11 mouse cellular contexts compared by ENCODE assay signal in the genomic region with DNA sequence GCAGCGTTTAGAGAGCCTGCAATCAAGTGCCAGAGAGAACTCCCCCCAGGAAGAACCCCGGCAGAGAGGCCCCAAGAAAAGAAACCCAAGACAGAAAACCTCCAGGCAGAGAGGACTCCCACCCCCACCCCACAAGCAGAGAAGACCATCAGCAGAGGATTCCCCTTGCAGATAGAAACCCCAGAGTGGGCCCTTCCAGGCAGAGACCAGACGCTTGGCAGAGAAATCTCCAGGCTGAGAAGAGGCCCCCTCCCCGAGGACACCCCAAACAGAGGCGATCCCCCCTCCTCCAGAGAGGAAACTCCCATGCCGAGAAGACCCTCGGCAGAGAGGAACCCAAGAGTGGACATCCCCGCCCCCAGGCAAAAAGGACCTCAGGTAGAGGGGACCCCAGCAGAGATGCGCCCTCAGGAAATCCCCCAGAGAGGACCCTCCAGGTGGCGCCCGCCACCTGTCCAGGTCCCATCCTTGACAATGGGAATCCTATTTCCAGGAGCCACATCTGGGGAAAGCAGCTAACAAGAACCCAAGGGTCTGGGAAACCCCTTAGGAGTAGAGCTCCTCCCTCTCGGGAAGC. TPM values are rescaled to one million over a fixed set of nuclear protein-coding genes. Genes with fewer than 3 reads are reported as not detected.
DNase-seq lines count a peak whose midpoint lies in the region; ATAC-seq and TF ChIP-seq lines count a peak whose summit lies in the region.
"Had no signal": no experiment of that assay in that cellular context is flagged by ENCODE, and none has a peak within 500 bp of the region (broad histone marks: within the 10 kb centered on the region; RNA-seq: fewer than 3 reads in every experiment).

No protein-coding gene starts in this region.

- no peak for DNase-seq in heart, postnatal 4 days
- peak; percentile 25 for DNase-seq in brain, embryonic 14.5 days (ENCODE audit: low read depth)
- DNase-seq in forebrain, postnatal 0 days = no peak
- DNase-seq in liver, postnatal 0 days = no peak
- no peak for DNase-seq in frontal cortex, postnatal 14 days (ENCODE audit: low spot score in 2 of 2)
- no peak for DNase-seq in ovary, adult 18-20 months (ENCODE audit: low spot score)
- DNase-seq: adrenal gland, adult 8-10 months; B cell, adult 2 months; kidney, adult 2 months had no signal

- H3K27me3 ChIP-seq in heart, embryonic 11.5 days (ENCODE audit: control insufficient read depth, insufficient read depth, low read length) = peaks cover 46% of the 10 kb centered on the region
- H3K27me3 ChIP-seq in forebrain, postnatal 0 days (ENCODE audit: insufficient read depth, low read length) = no peaks in the 10 kb centered on the region
- peaks cover 26% of the 10 kb centered on the region for H3K27me3 ChIP-seq in liver, postnatal 0 days (ENCODE audit: insufficient read depth, low read length)

- TF ChIP-seq EP300 in liver, postnatal 0 days (IDR thresholded peaks at IDR 0.05; ENCODE audit: low read depth) = no peak

- H3K9ac ChIP-seq in heart, embryonic 11.5 days (ENCODE audit: low read depth, low read length) = no peak overlapping the region
- peak overlapping the region; percentile 76 for H3K9ac ChIP-seq in forebrain, postnatal 0 days
- no peak overlapping the region for H3K9ac ChIP-seq in liver, postnatal 0 days (replicated peaks)

- TF ChIP-seq CTCF in brain, embryonic 14.5 days (IDR thresholded peaks at IDR 0.05; ENCODE audit: borderline replicate concordance, extremely low read depth, insufficient read depth, insufficient read length) = no peak
- TF ChIP-seq CTCF in forebrain, postnatal 0 days (IDR thresholded peaks at IDR 0.05; ENCODE audit: low read depth) = no peak
- TF ChIP-seq CTCF in liver, postnatal 0 days (IDR thresholded peaks at IDR 0.05; ENCODE audit: low read depth) = no peak

- no peaks in the 10 kb centered on the region for H3K4me1 ChIP-seq in heart, embryonic 11.5 days (ENCODE audit: control insufficient read depth, insufficient read depth, low read length)
- H3K4me1 ChIP-seq in forebrain, postnatal 0 days (ENCODE audit: insufficient read depth) = peaks cover 12% of the 10 kb centered on the region
- peaks cover 7% of the 10 kb centered on the region; the same call in 1 of the 2 replicates for H3K4me1 ChIP-seq in liver, postnatal 0 days (ENCODE audit: insufficient read depth)

- H3K9me3 ChIP-seq in heart, embryonic 11.5 days (replicated peaks; ENCODE audit: control insufficient read depth, low read length) = no peaks in the 10 kb centered on the region
- no peaks in the 10 kb centered on the region for H3K9me3 ChIP-seq in forebrain, postnatal 0 days (ENCODE audit: low read length)
- no peaks in the 10 kb centered on the region for H3K9me3 ChIP-seq in liver, postnatal 0 days (ENCODE audit: low read length)

- H3K4me2 ChIP-seq in heart, embryonic 11.5 days = peak overlapping the region; percentile 73
- H3K4me2 ChIP-seq in forebrain, postnatal 0 days (ENCODE audit: low read depth) = peak overlapping the region; percentile 65
- peak overlapping the region; percentile 62 for H3K4me2 ChIP-seq in liver, postnatal 0 days (ENCODE audit: low read depth, low read length)

- 8% methylated on average over 12 of the region's 12 CpGs for WGBS in heart, embryonic 11.5 days (ENCODE audit: insufficient replicate concordance)
- WGBS in forebrain, postnatal 0 days = 11% methylated on average over 12 of the region's 12 CpGs
- 11% methylated on average over 12 of the region's 12 CpGs for WGBS in liver, postnatal 0 days (ENCODE audit: insufficient replicate concordance)

- H3K27ac ChIP-seq in heart, embryonic 11.5 days (ENCODE audit: low read depth, low read length) = no peak overlapping the region
- peak overlapping the region; percentile 75 for H3K27ac ChIP-seq in forebrain, postnatal 0 days (ENCODE audit: low read depth, low read length)
- no peak overlapping the region for H3K27ac ChIP-seq in liver, postnatal 0 days (ENCODE audit: low read depth)

- H3K36me3 ChIP-seq in heart, embryonic 11.5 days (ENCODE audit: control insufficient read depth, insufficient read depth, low read length) = no peaks in the 10 kb centered on the region
- H3K36me3 ChIP-seq in forebrain, postnatal 0 days (ENCODE audit: insufficient read depth) = no peaks in the 10 kb centered on the region; the same call in 1 of the 2 replicates
- H3K36me3 ChIP-seq in liver, postnatal 0 days (replicated peaks; ENCODE audit: insufficient read depth, low read length) = no peaks in the 10 kb centered on the region

- H3K4me3 ChIP-seq in heart, embryonic 11.5 days (ENCODE audit: low read depth, low read length) = peak overlapping the region; percentile 50
- peak overlapping the region; percentile 52 for H3K4me3 ChIP-seq in forebrain, postnatal 0 days (ENCODE audit: low read depth, low read length)
- no peak overlapping the region for H3K4me3 ChIP-seq in liver, postnatal 0 days (ENCODE audit: low read depth, low read length)

- TF ChIP-seq POLR2A in brain, embryonic 14.5 days (IDR thresholded peaks at IDR 0.05; ENCODE audit: borderline replicate concordance, extremely low read depth, insufficient read depth, insufficient read length, poor library complexity, severe bottlenecking) = no peak

- no peak for ATAC-seq in heart, embryonic 11.5 days (replicated peaks; ENCODE audit: insufficient number of reproducible peaks, low FRiP score, low TSS enrichment)
- peak; percentile 49 for ATAC-seq in forebrain, postnatal 0 days
- ATAC-seq in liver, postnatal 0 days = no peak
- ATAC-seq in megakaryocyte, adult 5-6 weeks (ENCODE audit: poor library complexity, severe bottlenecking) = no peak

RNA-seq across cellular contexts. Expression of gene Sult4a1, which starts 0.5 kb away (rescaled TPM):
- 0.49 and 0.87 TPM in 2 replicates for polyA plus RNA-seq in heart, embryonic 11.5 days (2014; fragmentation: Nextera tagmentation; extraction: Ambion mirVana)
- under 1 TPM; 0.19 to 0.38 TPM for total RNA-seq in heart, postnatal 4 days (2021)
- polyA plus RNA-seq in brain, embryonic 14.5 days (2012; rRNA removed) = 96.9 and 102 TPM in 2 replicates
- 157 and 179 TPM in 2 replicates for total RNA-seq in forebrain, postnatal 0 days (2014; rRNA removed)
- 132 and 140 TPM in 2 replicates for polyA plus RNA-seq in forebrain, postnatal 0 days (2015; fragmentation: Nextera tagmentation; extraction: Ambion mirVana)
- 0.06 TPM in 1 of 2 replicates, not detected in the other for polyA plus RNA-seq in liver, postnatal 0 days (2015; fragmentation: Nextera tagmentation; extraction: Ambion mirVana)
- total RNA-seq in megakaryocyte, adult 5-6 weeks (2015) = not detected in 2 replicates
- not detected in 2 replicates for total RNA-seq in megakaryocyte, adult 5-6 weeks (2017)

RNA-seq across cellular contexts. Expression of gene Pnpla5, which starts 17.0 kb away (rescaled TPM):
- not detected in 2 replicates for polyA plus RNA-seq in heart, embryonic 11.5 days (2014; fragmentation: Nextera tagmentation; extraction: Ambion mirVana)
- not detected for total RNA-seq in heart, postnatal 4 days (2021)
- not detected in 2 replicates for polyA plus RNA-seq in brain, embryonic 14.5 days (2012; rRNA removed)
- total RNA-seq in forebrain, postnatal 0 days (2014; rRNA removed) = not detected in 2 replicates
- polyA plus RNA-seq in forebrain, postnatal 0 days (2015; fragmentation: Nextera tagmentation; extraction: Ambion mirVana) = not detected in 2 replicates
- 0.05 TPM in 1 of 2 replicates, not detected in the other for polyA plus RNA-seq in liver, postnatal 0 days (2015; fragmentation: Nextera tagmentation; extraction: Ambion mirVana)
- total RNA-seq in megakaryocyte, adult 5-6 weeks (2015) = not detected in 2 replicates
- not detected in 2 replicates for total RNA-seq in megakaryocyte, adult 5-6 weeks (2017)

RNA-seq across cellular contexts. Expression of gene Efcab6, which starts 40.8 kb away (rescaled TPM):
- polyA plus RNA-seq in heart, embryonic 11.5 days (2014; fragmentation: Nextera tagmentation; extraction: Ambion mirVana) = 0.08 TPM in 1 of 2 replicates, not detected in the other
- not detected for total RNA-seq in heart, postnatal 4 days (2021)
- polyA plus RNA-seq in brain, embryonic 14.5 days (2012; rRNA removed) = 1.1 and 1.5 TPM in 2 replicates
- total RNA-seq in forebrain, postnatal 0 days (2014; rRNA removed) = 6.0 and 9.2 TPM in 2 replicates
- 3.2 and 4.4 TPM in 2 replicates for polyA plus RNA-seq in forebrain, postnatal 0 days (2015; fragmentation: Nextera tagmentation; extraction: Ambion mirVana)
- not detected in 2 replicates for polyA plus RNA-seq in liver, postnatal 0 days (2015; fragmentation: Nextera tagmentation; extraction: Ambion mirVana)
- total RNA-seq in megakaryocyte, adult 5-6 weeks (2015) = not detected in 2 replicates
- not detected in 2 replicates for total RNA-seq in megakaryocyte, adult 5-6 weeks (2017)

Comparison
In these comparisons a context has a peak if more than half of its experiments do, and no peak if none do; other contexts are left out.
1. RNA of gene Sult4a1, which starts 0.5 kb away (polyA plus RNA-seq): 132 to 140 TPM in forebrain, postnatal 0 days and 96.9 to 102 TPM in brain, embryonic 14.5 days; 0.49 to 0.87 TPM in heart, embryonic 11.5 days and 0.06 TPM in liver, postnatal 0 days; every median in the first group is over 10 times any median in the second.
2. Peak in every context shown above with its lines, with median percentiles within 50 percentile points of each other: H3K4me2 ChIP-seq.